Mouse (Mus musculus) bone marrow macrophage, adult 2 months (primary cell): Measurements from ENCODE around the gene Gm45021.

Experiments
- CTCF ChIP-seq: IDR thresholded peaks from 2 replicates; pipeline ENCODE4 v1.5.1; 2012; ENCODE audit warnings: low read depth, mild to moderate bottlenecking, low read length, moderate library complexity
- POLR2A ChIP-seq: IDR thresholded peaks from 2 replicates; pipeline ENCODE4 v1.6.1; 2012; ENCODE audit warnings: mild to moderate bottlenecking, low read depth, low read length, borderline replicate concordance

- TF ChIP-seq CTCF (no peak), POLR2A (no peak)
Observed at GRCm38 (mm10) chr6:48593158-48594042, 4.0 kb downstream of the Gm45021 start, which contains the start of the genes Repin1 and Gm44965.
